Mouse (Mus musculus): Measurements from ENCODE around the gene Olfr135.

- TF ChIP-seq POLR2A (IDR thresholded peaks at IDR 0.05; ENCODE audit: borderline replicate concordance, insufficient read depth, low read length) (no peak), CTCF (IDR thresholded peaks at IDR 0.05; ENCODE audit: borderline replicate concordance, insufficient read depth, low read depth, low read length) (no peak)
Measured at GRCm38 (mm10) chr17:38204035-38204434, at the start of gene Olfr135.
